Mouse (Mus musculus): ENCODE results near the gene Mcf2l.
A peak's percentile ranks its signal among the peaks of the same experiment; 100 is the strongest.

Gene Mcf2l

GRCm38 (mm10) chr8:12951051-12951630, 77.5 kb downstream of the Mcf2l start:
- no peak for DNase-seq (ENCODE audit: low spot score in 2 of 2)

GRCm38 (mm10) chr8:12952699-12953098, 79.1 kb downstream of the Mcf2l start:
- DNase-seq (ENCODE audit: low spot score in 2 of 2), result no peak

- no peak for DNase-seq (ENCODE audit: low spot score in 2 of 2)
Measured at GRCm38 (mm10) chr8:12955362-12955879, 81.8 kb downstream of the Mcf2l start.

- no peak for DNase-seq (ENCODE audit: low spot score in 2 of 2)
Measured at GRCm38 (mm10) chr8:12955880-12956279, 82.3 kb downstream of the Mcf2l start.

- no peak for DNase-seq (ENCODE audit: low spot score in 2 of 2)
Measured at GRCm38 (mm10) chr8:12956941-12957340, 83.3 kb downstream of the Mcf2l start.

GRCm38 (mm10) chr8:12957419-12957818, 83.8 kb downstream of the Mcf2l start:
- no peak for DNase-seq (ENCODE audit: low spot score in 2 of 2)

GRCm38 (mm10) chr8:12960609-12961008, 87.0 kb downstream of the Mcf2l start:
- DNase-seq (ENCODE audit: low spot score in 2 of 2), result no peak

GRCm38 (mm10) chr8:12961211-12961610, 87.6 kb downstream of the Mcf2l start:
- no peak for DNase-seq (ENCODE audit: low spot score in 2 of 2)

GRCm38 (mm10) chr8:12961821-12962534, 88.4 kb downstream of the Mcf2l start:
- no peak for DNase-seq (ENCODE audit: low spot score in 2 of 2)

GRCm38 (mm10) chr8:12962541-12963380, 89.2 kb downstream of the Mcf2l start:
- no peak for DNase-seq (ENCODE audit: low spot score in 2 of 2)

GRCm38 (mm10) chr8:12976290-12976689, 102.7 kb downstream of the Mcf2l start:
- no peak for DNase-seq (ENCODE audit: low spot score in 2 of 2)

- no peak for DNase-seq (ENCODE audit: low spot score in 2 of 2)
Measured at GRCm38 (mm10) chr8:12976723-12977122, 103.1 kb downstream of the Mcf2l start.

GRCm38 (mm10) chr8:12977325-12977724, 103.7 kb downstream of the Mcf2l start:
- no peak for DNase-seq (ENCODE audit: low spot score in 2 of 2)

- no peak for DNase-seq (ENCODE audit: low spot score in 2 of 2)
Measured at GRCm38 (mm10) chr8:12978308-12978707, 104.7 kb downstream of the Mcf2l start.

- DNase-seq (ENCODE audit: low spot score in 2 of 2), result peak in 1 of 2 experiments; percentile 27
Measured at GRCm38 (mm10) chr8:12978726-12979125, 105.1 kb downstream of the Mcf2l start.

GRCm38 (mm10) chr8:12983681-12984467, 110.3 kb downstream of the Mcf2l start:
- DNase-seq (ENCODE audit: low spot score in 2 of 2), result no peak

GRCm38 (mm10) chr8:12984601-12985243, 111.1 kb downstream of the Mcf2l start:
- DNase-seq (ENCODE audit: low spot score in 2 of 2), result no peak

- DNase-seq (ENCODE audit: low spot score in 2 of 2), result no peak
Measured at GRCm38 (mm10) chr8:12985259-12985658, 111.7 kb downstream of the Mcf2l start.

GRCm38 (mm10) chr8:12987571-12987970, 114.0 kb downstream of the Mcf2l start:
- no peak for DNase-seq (ENCODE audit: low spot score in 2 of 2)

GRCm38 (mm10) chr8:12988722-12989430, 115.3 kb downstream of the Mcf2l start:
- DNase-seq (ENCODE audit: low spot score in 2 of 2), result no peak

Measured in spleen, postnatal 14 days (tissue).